Mouse (Mus musculus) midbrain, embryonic 13.5 days (tissue): ENCODE measurements around the gene Tomt. TPM values are rescaled to one million over a fixed set of nuclear protein-coding genes. Genes with fewer than 3 reads are reported as not detected.
A peak's percentile ranks its signal among the peaks of the same experiment; 100 is the strongest.

Experiments
- ATAC-seq: fragments of 200-750 bp; cut with Nextera tagmentation; 2 replicates; pipeline ENCODE4 v1.8.0; 2017; ENCODE audit warnings: mild to moderate bottlenecking, moderate TSS enrichment, moderate library complexity
- H3K27ac ChIP-seq: fragments of 300-500 bp; sonication (generic); 2 replicates; pipeline ENCODE4 v1.5.1; 2015; ENCODE audit warnings: inconsistent platforms, mild to moderate bottlenecking, moderate library complexity
- H3K27me3 ChIP-seq: fragments of 300-500 bp; sonication (generic); 2 replicates; pipeline ENCODE4 v1.6.1; 2015; ENCODE audit warnings: mild to moderate bottlenecking, inconsistent platforms
- H3K36me3 ChIP-seq: fragments of 300-500 bp; sonication (generic); 2 replicates; pipeline ENCODE4 v1.6.1; 2015; ENCODE audit warnings: mild to moderate bottlenecking, inconsistent platforms
- H3K4me1 ChIP-seq: fragments of 300-500 bp; sonication (generic); replicated peaks from 2 replicates; pipeline ENCODE4 v1.6.1; 2015; ENCODE audit warnings: inconsistent platforms
- H3K4me2 ChIP-seq: fragments of 300-500 bp; sonication (generic); replicated peaks from 2 replicates; pipeline ENCODE4 v1.6.1; 2015; ENCODE audit warnings: moderate library complexity, mild to moderate bottlenecking, inconsistent platforms
- H3K4me3 ChIP-seq: fragments of 300-500 bp; sonication (generic); replicated peaks from 2 replicates; pipeline ENCODE4 v1.5.1; 2015; ENCODE audit warnings: mild to moderate bottlenecking, inconsistent platforms
- H3K9ac ChIP-seq: fragments of 300-500 bp; sonication (generic); replicated peaks from 2 replicates; pipeline ENCODE4 v1.6.1; 2015; ENCODE audit warnings: mild to moderate bottlenecking, inconsistent platforms
- H3K9me3 ChIP-seq: fragments of 300-500 bp; sonication (generic); 2 replicates; pipeline ENCODE4 v1.6.1; 2016; ENCODE audit warnings: mild to moderate bottlenecking, inconsistent platforms
- WGBS: fragments of 180-500 bp; shearing (Covaris S2); methylation state at CpG from one replicate; pipeline ENCODE4 v1.1.7; 2015; 5-methylcytosine and 5-hydroxymethylcytosine counted together
- polyA plus RNA-seq: library from polyadenylated mRNA; unstranded; fragments of >200 nt; fragmentation: Nextera tagmentation; extraction: Ambion mirVana; gene quantifications from 2 replicates; pipeline ENCODE4 v1.2.1, GENCODE M21; 2015

Gene Tomt
- polyA plus RNA-seq, 1 experiment from 2014 or later, result 0.35 TPM

GRCm38 (mm10) chr7:101900331-101901097, 5.6 kb downstream of the Tomt start:
- Histone ChIP-seq H3K27ac (no peak overlapping the region), H3K4me3 (no peak overlapping the region), H3K9ac (no peak overlapping the region), H3K27me3 (no peaks in the 10 kb centered on the region), H3K9me3 (no peaks in the 10 kb centered on the region), H3K36me3 (peaks cover 32% of the 10 kb centered on the region), H3K4me2 (no peak overlapping the region), H3K4me1 (peaks cover 17% of the 10 kb centered on the region)
- 94% methylated on average over 16 of the region's 16 CpGs for WGBS
- no peak for ATAC-seq

DNA sequence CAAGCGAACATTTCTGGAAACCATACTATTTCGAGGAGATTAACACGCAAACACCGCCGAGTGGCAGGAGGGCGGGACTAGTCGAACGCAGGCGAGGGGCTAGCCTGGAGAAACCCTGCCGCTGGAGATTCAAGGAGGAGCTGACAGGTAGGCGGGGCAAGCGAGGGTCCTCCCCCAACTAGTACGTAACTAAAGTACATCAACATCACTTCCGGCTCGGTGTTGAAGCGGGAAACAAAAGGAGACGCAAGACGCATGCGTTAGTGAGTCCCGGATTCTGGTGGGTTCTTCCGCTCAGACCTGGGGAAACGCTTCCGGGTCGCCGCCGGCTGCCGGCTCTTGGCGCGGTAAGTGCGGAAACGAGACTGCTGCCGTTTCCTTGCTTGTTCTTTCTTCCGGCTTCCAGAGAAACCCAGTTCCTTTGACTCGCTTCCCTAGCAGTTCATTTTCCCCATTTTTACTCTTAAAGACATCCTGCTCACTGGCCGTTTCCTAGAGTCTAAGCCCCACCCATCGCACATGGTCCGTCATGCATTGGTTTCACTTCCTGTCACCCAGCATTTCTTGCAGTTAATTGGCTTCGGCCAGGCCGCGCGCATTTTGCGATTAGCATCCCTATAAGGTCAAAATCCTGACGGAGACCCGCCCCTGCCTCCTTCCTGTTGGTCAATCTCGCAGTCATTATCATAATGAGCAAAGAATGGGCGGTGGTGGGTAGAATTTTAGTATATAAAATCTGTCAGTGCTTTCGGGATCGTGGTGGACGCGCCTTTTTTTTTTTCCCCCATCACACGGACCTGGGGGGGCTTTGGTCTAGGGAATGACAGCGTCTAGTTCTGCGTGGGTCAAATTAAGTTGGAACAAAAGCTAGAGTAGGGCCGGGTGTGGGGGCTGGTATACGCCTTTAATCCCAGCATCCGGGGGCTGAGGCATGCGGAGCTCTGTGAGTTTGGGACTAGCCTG, 9.8 kb downstream of the Tomt start:
- H3K9me3 ChIP-seq, result no peaks in the 10 kb centered on the region
- peak overlapping the region; percentile 54 for H3K4me2 ChIP-seq
- H3K4me1 ChIP-seq, result peaks cover 20% of the 10 kb centered on the region
- H3K9ac ChIP-seq, result peak overlapping the region; percentile 64
- H3K27ac ChIP-seq, result peak overlapping the region; percentile 89
- peak; percentile 99 for ATAC-seq
- under 1% methylated on average over 57 of the region's 57 CpGs for WGBS
- peaks cover 17% of the 10 kb centered on the region for H3K36me3 ChIP-seq
- no peaks in the 10 kb centered on the region for H3K27me3 ChIP-seq
- H3K4me3 ChIP-seq, result peak overlapping the region; percentile 58

GRCm38 (mm10) chr7:101895695-101896094, 10.5 kb downstream of the Tomt start:
- H3K27me3 ChIP-seq, result no peaks in the 10 kb centered on the region
- ATAC-seq, result no peak; the same call in 1 of the 2 replicates
- H3K36me3 ChIP-seq, result peaks cover 10% of the 10 kb centered on the region
- H3K4me2 ChIP-seq, result peak overlapping the region; percentile 37
- H3K9ac ChIP-seq, result peak overlapping the region; percentile 64; the same call in 1 of the 2 replicates
- H3K4me3 ChIP-seq, result peak overlapping the region; percentile 58
- H3K4me1 ChIP-seq, result peaks cover 20% of the 10 kb centered on the region
- H3K9me3 ChIP-seq, result no peaks in the 10 kb centered on the region
- peak overlapping the region; percentile 89 for H3K27ac ChIP-seq
- 34% methylated on average over 9 of the region's 9 CpGs for WGBS

- no peaks in the 10 kb centered on the region for H3K9me3 ChIP-seq
- no peak overlapping the region for H3K4me2 ChIP-seq
- no peak overlapping the region for H3K9ac ChIP-seq
- no peak overlapping the region for H3K27ac ChIP-seq
- ATAC-seq, result no peak
- no peaks in the 10 kb centered on the region for H3K4me1 ChIP-seq
- H3K4me3 ChIP-seq, result no peak overlapping the region
- no peaks in the 10 kb centered on the region for H3K36me3 ChIP-seq
- WGBS, result 87% methylated on average over 4 of the region's 4 CpGs
- no peaks in the 10 kb centered on the region for H3K27me3 ChIP-seq
Measured at GRCm38 (mm10) chr7:101888460-101888859, 17.7 kb downstream of the Tomt start.

DNA sequence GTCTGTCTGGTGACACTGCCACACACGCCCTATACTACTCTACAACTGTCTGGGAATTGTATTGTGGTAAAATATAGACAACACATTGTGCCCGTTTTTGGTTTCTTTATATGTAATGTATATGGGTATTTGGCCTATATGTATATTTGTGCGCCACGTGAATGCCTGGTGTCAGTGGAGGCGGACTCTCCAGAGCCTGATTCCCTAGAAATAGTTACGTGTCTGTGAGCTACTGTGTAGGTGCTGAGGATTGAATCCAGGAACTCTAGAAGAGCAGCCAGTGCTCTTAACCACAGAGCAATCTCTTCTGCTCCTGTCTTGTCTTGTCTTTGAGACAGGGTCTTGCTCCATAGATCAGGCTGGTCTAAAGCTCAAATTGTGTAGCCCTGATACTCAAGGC, 19.9 kb downstream of the Tomt start:
- ATAC-seq, result no peak
- no peak overlapping the region for H3K9ac ChIP-seq
- no peak overlapping the region for H3K4me3 ChIP-seq
- 92% methylated on average over 6 of the region's 6 CpGs for WGBS
- H3K4me2 ChIP-seq, result no peak overlapping the region
- no peaks in the 10 kb centered on the region for H3K36me3 ChIP-seq
- no peaks in the 10 kb centered on the region for H3K4me1 ChIP-seq
- H3K27me3 ChIP-seq, result no peaks in the 10 kb centered on the region
- no peaks in the 10 kb centered on the region for H3K9me3 ChIP-seq
- H3K27ac ChIP-seq, result no peak overlapping the region

DNA sequence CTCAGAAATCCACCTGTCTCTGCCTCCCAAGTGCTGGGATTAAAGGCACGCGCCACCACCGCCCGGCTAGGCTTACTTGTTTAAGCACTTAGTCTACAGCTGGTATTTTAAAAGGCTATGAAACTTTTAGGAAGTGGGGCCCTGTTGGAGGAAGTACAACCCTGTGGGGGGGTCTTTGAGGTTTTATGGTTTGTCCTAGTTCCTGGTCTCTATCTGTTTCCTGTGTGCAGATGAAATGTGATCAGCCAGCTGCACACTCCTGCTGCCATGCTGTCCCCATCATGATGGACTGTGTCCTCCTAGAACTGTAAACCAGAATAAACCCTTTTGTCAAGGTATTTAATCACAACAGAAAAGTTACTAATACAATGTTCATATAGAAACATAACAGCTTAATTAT, 22.0 kb downstream of the Tomt start:
- no peaks in the 10 kb centered on the region for H3K4me1 ChIP-seq
- no peak overlapping the region for H3K4me3 ChIP-seq
- 98% methylated on average over 4 of the region's 4 CpGs for WGBS
- H3K9ac ChIP-seq, result no peak overlapping the region
- no peak overlapping the region for H3K27ac ChIP-seq
- H3K4me2 ChIP-seq, result no peak overlapping the region
- H3K36me3 ChIP-seq, result no peaks in the 10 kb centered on the region
- ATAC-seq, result no peak
- H3K9me3 ChIP-seq, result no peaks in the 10 kb centered on the region
- no peaks in the 10 kb centered on the region for H3K27me3 ChIP-seq

DNA sequence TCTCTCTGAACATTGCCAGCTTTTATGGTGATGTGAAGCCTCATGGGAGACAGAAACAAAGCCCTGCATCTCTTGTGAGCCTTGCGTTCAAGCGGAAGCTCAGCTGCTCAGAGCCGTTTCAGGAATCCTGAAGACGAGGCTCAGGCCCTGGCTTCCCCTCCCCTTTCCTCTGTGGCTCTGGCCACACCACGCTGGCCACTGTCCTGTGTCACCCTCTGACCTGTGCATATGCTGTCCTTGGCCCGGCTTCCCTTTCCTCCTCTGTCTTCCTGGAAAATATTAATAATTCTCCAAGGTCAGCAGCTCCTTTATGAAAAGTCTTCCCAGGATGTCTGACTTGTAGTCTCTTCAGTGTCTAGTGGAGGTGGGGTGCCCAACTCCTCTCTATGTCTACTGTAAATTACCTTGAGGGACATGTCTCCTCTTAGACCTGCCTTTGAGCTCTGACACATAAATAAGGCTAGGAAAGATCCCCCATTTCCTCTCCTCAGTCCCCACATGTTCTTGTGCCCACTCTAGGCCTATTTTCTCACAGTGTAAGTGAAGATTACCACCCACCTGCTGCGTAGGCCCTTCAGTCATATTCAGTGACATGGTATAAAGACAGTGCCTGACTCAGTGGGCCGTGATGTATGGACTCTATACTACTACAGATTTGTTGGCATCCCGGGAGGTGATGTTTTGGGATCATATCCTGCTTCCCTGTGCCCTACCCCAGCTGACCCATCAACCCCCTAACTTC, 23.6 kb downstream of the Tomt start:
- no peaks in the 10 kb centered on the region for H3K4me1 ChIP-seq
- no peaks in the 10 kb centered on the region for H3K36me3 ChIP-seq
- H3K27me3 ChIP-seq, result no peaks in the 10 kb centered on the region
- ATAC-seq, result no peak
- H3K9ac ChIP-seq, result no peak overlapping the region
- no peaks in the 10 kb centered on the region for H3K9me3 ChIP-seq
- 61% methylated on average over 9 of the region's 9 CpGs for WGBS
- H3K27ac ChIP-seq, result no peak overlapping the region
- H3K4me3 ChIP-seq, result no peak overlapping the region
- no peak overlapping the region for H3K4me2 ChIP-seq

- WGBS, result 84% methylated on average over 4 of the region's 4 CpGs
- H3K27me3 ChIP-seq, result no peaks in the 10 kb centered on the region
- no peak overlapping the region for H3K4me3 ChIP-seq
- no peaks in the 10 kb centered on the region for H3K4me1 ChIP-seq
- no peak for ATAC-seq
- H3K9ac ChIP-seq, result no peak overlapping the region
- no peaks in the 10 kb centered on the region for H3K36me3 ChIP-seq
- H3K9me3 ChIP-seq, result no peaks in the 10 kb centered on the region
- no peak overlapping the region for H3K27ac ChIP-seq
- no peak overlapping the region for H3K4me2 ChIP-seq
Measured at GRCm38 (mm10) chr7:101880855-101881254, 25.3 kb downstream of the Tomt start.

DNA sequence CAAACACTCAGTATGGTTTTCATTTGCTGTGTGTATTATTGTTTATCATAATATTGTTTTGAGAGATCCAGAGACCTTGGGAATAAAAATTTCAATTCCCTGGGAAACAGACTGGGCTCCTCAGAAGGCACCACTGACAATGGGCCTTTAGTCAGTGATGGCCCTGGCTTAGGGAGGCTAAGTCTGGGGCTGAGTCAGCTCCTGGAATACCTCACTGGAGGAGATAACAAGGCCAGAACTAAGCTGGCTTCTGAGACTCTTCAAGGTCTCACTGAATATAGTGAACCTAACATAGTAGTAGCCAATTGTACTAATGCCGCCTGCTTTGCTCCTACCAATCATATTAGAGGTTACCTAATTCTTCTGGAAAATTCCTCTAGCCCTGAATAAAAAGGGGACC, 30.2 kb downstream of the Tomt start:
- no peaks in the 10 kb centered on the region for H3K36me3 ChIP-seq
- WGBS, result 95% methylated on average over 1 of the region's 1 CpGs
- no peaks in the 10 kb centered on the region for H3K9me3 ChIP-seq
- ATAC-seq, result no peak
- H3K27ac ChIP-seq, result no peak overlapping the region
- H3K9ac ChIP-seq, result no peak overlapping the region
- H3K4me1 ChIP-seq, result no peaks in the 10 kb centered on the region
- H3K4me3 ChIP-seq, result no peak overlapping the region
- no peaks in the 10 kb centered on the region for H3K27me3 ChIP-seq
- H3K4me2 ChIP-seq, result no peak overlapping the region

GRCm38 (mm10) chr7:101871296-101871695, 34.9 kb downstream of the Tomt start:
- H3K27me3 ChIP-seq, result no peaks in the 10 kb centered on the region
- H3K4me3 ChIP-seq, result no peak overlapping the region
- 95% methylated on average over 3 of the region's 3 CpGs for WGBS
- no peak for ATAC-seq
- H3K4me1 ChIP-seq, result 0 out of 2 replicates have a peak, but pooled peaks cover 4% of the 10 kb centered on the region
- no peaks in the 10 kb centered on the region for H3K36me3 ChIP-seq
- no peaks in the 10 kb centered on the region for H3K9me3 ChIP-seq
- no peak overlapping the region for H3K27ac ChIP-seq
- no peak overlapping the region for H3K4me2 ChIP-seq
- H3K9ac ChIP-seq, result no peak overlapping the region

DNA sequence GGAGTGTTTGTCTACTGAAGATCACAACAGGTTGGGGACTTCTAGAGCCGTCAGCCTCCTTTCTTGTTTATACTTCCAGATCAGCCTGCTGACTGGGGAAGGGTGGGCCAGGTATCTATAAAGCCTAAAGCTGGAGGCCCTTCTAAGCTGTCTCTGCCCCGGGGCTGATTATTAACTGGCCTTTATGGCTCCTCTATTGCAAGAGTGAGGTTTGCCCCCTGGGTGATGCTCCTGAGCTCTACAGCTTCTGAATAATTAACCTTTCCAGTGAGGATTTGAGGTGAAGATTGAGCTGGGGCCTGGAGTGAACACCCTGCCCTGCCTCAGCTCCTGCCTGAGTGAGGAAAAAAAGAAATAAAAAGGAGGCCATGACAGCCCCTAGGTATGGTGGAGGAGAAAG, 35.5 kb downstream of the Tomt start, which contains the start of gene Folr1:
TSS of gene Folr1 (minus strand) at position 160 of the 400 bp plus-strand sequence.
- ATAC-seq, result no peak
- H3K36me3 ChIP-seq, result no peaks in the 10 kb centered on the region
- 80% methylated on average over 2 of the region's 2 CpGs for WGBS

More for the DNA sequence above, 35.5 kb downstream of the Tomt start, which contains the start of gene Folr1:
- H3K4me1 ChIP-seq, result 0 out of 2 replicates have a peak, but pooled peaks cover 4% of the 10 kb centered on the region
- no peak within 1 kb of the TSS for H3K27ac ChIP-seq
- H3K27me3 ChIP-seq, result no peaks in the 10 kb centered on the region
- H3K9me3 ChIP-seq, result no peaks in the 10 kb centered on the region
- no peak within 1 kb of the TSS for H3K9ac ChIP-seq
- no peak within 1 kb of the TSS for H3K4me3 ChIP-seq
- no peak within 1 kb of the TSS for H3K4me2 ChIP-seq
